Mouse (Mus musculus): ENCODE data around the gene Cerk.

DNA sequence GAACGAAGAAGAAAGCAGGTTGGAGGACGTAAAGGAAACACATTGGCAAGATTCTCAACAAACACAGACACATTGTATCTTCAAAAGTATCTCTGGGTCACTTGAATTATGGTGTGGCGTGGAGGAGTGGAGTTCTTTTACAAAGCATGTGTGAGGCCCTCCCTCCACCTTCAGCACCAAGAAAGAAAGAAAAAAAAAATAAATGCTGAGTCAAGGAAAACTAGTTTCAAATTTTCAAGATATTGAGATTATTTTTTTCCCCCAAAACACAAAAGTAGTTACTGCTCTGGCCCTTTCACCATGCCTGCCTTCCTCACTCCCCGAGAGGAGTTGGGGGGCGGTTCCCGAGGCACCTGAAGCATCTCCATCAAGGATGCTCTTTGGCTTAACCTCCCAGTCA, 7.3 kb downstream of the Cerk start:
- TF ChIP-seq CTCF (IDR thresholded peaks at IDR 0.05; ENCODE audit: insufficient read depth, low read depth, low read length) (no peak), POLR2A (IDR thresholded peaks at IDR 0.05; ENCODE audit: insufficient read depth, low read depth, low read length) (no peak)
